Mouse (Mus musculus) bone marrow, adult 2 months (tissue): ENCODE results near the gene Tiprl. TPM values are rescaled to one million over a fixed set of nuclear protein-coding genes. Genes with fewer than 3 reads are reported as not detected.

Experiments used
- H3K27ac ChIP-seq: fragments of 200-500 bp; 2 replicates; pipeline ENCODE4 v1.5.1; 2012; ENCODE audit warnings: low read depth, mild to moderate bottlenecking, control low read depth, inconsistent platforms, low read length; ENCODE audit not compliant: control insufficient read depth, poor library complexity, insufficient read depth
- H3K4me1 ChIP-seq: fragments of 200-500 bp; 2 replicates; pipeline ENCODE4 v1.6.1; 2011; ENCODE audit warnings: low read length; ENCODE audit not compliant: control insufficient read depth, insufficient read depth
- H3K4me3 ChIP-seq: fragments of 200-500 bp; replicated peaks from 2 replicates; pipeline ENCODE3; 2011; ENCODE audit warnings: mild to moderate bottlenecking, low read depth, low read length, control low read depth; ENCODE audit not compliant: control insufficient read depth
- CTCF ChIP-seq: fragments of 200-500 bp; IDR thresholded peaks from 2 replicates; pipeline ENCODE4 v1.5.1; 2011; ENCODE audit warnings: low read length, control low read depth; ENCODE audit not compliant: control insufficient read depth, insufficient read depth
- POLR2A ChIP-seq: fragments of 200-500 bp; IDR thresholded peaks from 2 replicates; pipeline ENCODE4 v1.6.1; 2011; ENCODE audit warnings: low read depth, mild to moderate bottlenecking, control low read depth, low read length, borderline replicate concordance; ENCODE audit not compliant: control insufficient read depth
- WGBS: fragments of 180-500 bp; shearing (Covaris S2); methylation state at CpG from one replicate; pipeline ENCODE4 v1.1.7; 2018; 5-methylcytosine and 5-hydroxymethylcytosine counted together
- polyA plus RNA-seq: library from polyadenylated mRNA; stranded (reverse); fragments of >200 nt; gene quantifications from 2 replicates; pipeline ENCODE4 v1.2.4, GENCODE M21; 2011; ENCODE audit warnings: low replicate concordance; ENCODE audit not compliant: missing spikeins, insufficient read depth, insufficient read length

The Tiprl gene
- polyA plus RNA-seq, 1 experiment: 19.4 TPM

GRCm38 (mm10) chr1:165179321-165179720, 57.5 kb downstream of the Tiprl start:
- 77% methylated on average over 5 of the region's 5 CpGs for whole genome bisulfite sequencing
- H3K4me3 ChIP-seq: no peak overlapping the region
- no peaks in the 10 kb centered on the region for H3K4me1 ChIP-seq
- no peak for TF ChIP-seq POLR2A
- no peak overlapping the region for H3K27ac ChIP-seq

- Histone ChIP-seq H3K4me1 (no peaks in the 10 kb centered on the region; the same call in 1 of the 2 replicates), H3K27ac (no peak overlapping the region), H3K4me3 (no peak overlapping the region)
- WGBS: 85% methylated on average over 6 of the region's 6 CpGs
- TF ChIP-seq CTCF (no peak), POLR2A (no peak)
These were observed 58.7 kb downstream of the Tiprl start for GRCm38 (mm10) chr1:165178075-165178474.

GRCm38 (mm10) chr1:165174059-165174616, 62.7 kb downstream of the Tiprl start:
- 33% methylated on average over 9 of the region's 9 CpGs for WGBS
- no peak overlapping the region for H3K27ac ChIP-seq

GRCm38 (mm10) chr1:165171277-165171676, 65.5 kb downstream of the Tiprl start:
- TF ChIP-seq CTCF: no peak
- no peak for TF ChIP-seq POLR2A

More at GRCm38 (mm10) chr1:165174059-165174616, 62.7 kb downstream of the Tiprl start:
- H3K4me3 ChIP-seq: no peak overlapping the region
- no peak for TF ChIP-seq POLR2A
- no peak for TF ChIP-seq CTCF
- no peaks in the 10 kb centered on the region; the same call in 1 of the 2 replicates for H3K4me1 ChIP-seq

GRCm38 (mm10) chr1:165170157-165170556, 66.6 kb downstream of the Tiprl start:
- H3K27ac ChIP-seq: no peak overlapping the region
- WGBS: 20% methylated on average over 5 of the region's 5 CpGs
- H3K4me1 ChIP-seq: no peaks in the 10 kb centered on the region; the same call in 1 of the 2 replicates
- TF ChIP-seq POLR2A (no peak), CTCF (no peak)
- no peak overlapping the region for H3K4me3 ChIP-seq

More at GRCm38 (mm10) chr1:165171277-165171676, 65.5 kb downstream of the Tiprl start:
- WGBS: 83% methylated on average over 8 of the region's 8 CpGs
- Histone ChIP-seq H3K4me3 (no peak overlapping the region), H3K27ac (no peak overlapping the region), H3K4me1 (no peaks in the 10 kb centered on the region; the same call in 1 of the 2 replicates)

GRCm38 (mm10) chr1:165169462-165169861, 67.3 kb downstream of the Tiprl start:
- H3K4me3 ChIP-seq: no peak overlapping the region
- no peaks in the 10 kb centered on the region; the same call in 1 of the 2 replicates for H3K4me1 ChIP-seq
- H3K27ac ChIP-seq: no peak overlapping the region
- 82% methylated on average over 3 of the region's 3 CpGs for WGBS
- no peak for TF ChIP-seq POLR2A
- no peak for TF ChIP-seq CTCF

GRCm38 (mm10) chr1:165164920-165165319, 71.9 kb downstream of the Tiprl start:
- 85% methylated on average over 6 of the region's 6 CpGs for WGBS

More at GRCm38 (mm10) chr1:165164920-165165319, 71.9 kb downstream of the Tiprl start:
- Histone ChIP-seq H3K27ac (no peak overlapping the region), H3K4me3 (no peak overlapping the region), H3K4me1 (no peaks in the 10 kb centered on the region)
- TF ChIP-seq CTCF: no peak
- TF ChIP-seq POLR2A: no peak

Other genes with a start within 250 kb of the Tiprl start
- gene Tbx19, start 76.2 kb downstream of the Tiprl start, polyA plus RNA-seq: not detected in 2 replicates
- 6.4 and 14.3 TPM in 2 replicates for gene Sft2d2, start 42.6 kb downstream of the Tiprl start, polyA plus RNA-seq
- gene Gpr161, start 58.8 kb upstream of the Tiprl start, polyA plus RNA-seq: 0.14 and 0.65 TPM in 2 replicates
- 39.2 and 45.6 TPM in 2 replicates for gene Dcaf6, start 223.5 kb upstream of the Tiprl start, polyA plus RNA-seq
- 37.1 and 45.4 TPM in 2 replicates for gene Mpc2, start 223.6 kb upstream of the Tiprl start, polyA plus RNA-seq
- not detected in 2 replicates for gene Adcy10, start 248.2 kb upstream of the Tiprl start, polyA plus RNA-seq